Mouse (Mus musculus): ENCODE measurements around the gene Ank2. TPM values are rescaled to one million over a fixed set of nuclear protein-coding genes. Genes with fewer than 3 reads are reported as not detected.

Ank2 gene
- polyA plus RNA-seq, 1 experiment from 2014 or later, result 65.3 TPM

GRCm38 (mm10) chr3:127320311-127320710 lies 178.8 kb downstream of the Ank2 start:
- H3K4me1 ChIP-seq (replicated peaks), result no peaks in the 10 kb centered on the region
- H3K27ac ChIP-seq, result no peak overlapping the region
- DNase-seq (ENCODE audit: low spot score), result no peak
- WGBS, result 89% methylated on average over 8 of the region's 8 CpGs
- H3K4me3 ChIP-seq, result no peak overlapping the region
- H3K27me3 ChIP-seq (ENCODE audit: insufficient read depth, poor library complexity, severe bottlenecking), result no peaks in the 10 kb centered on the region
- no peaks in the 10 kb centered on the region for H3K9me3 ChIP-seq
- H3K36me3 ChIP-seq, result no peaks in the 10 kb centered on the region

GRCm38 (mm10) chr3:127317641-127318040 lies 181.5 kb downstream of the Ank2 start:
- Histone ChIP-seq H3K27me3 (ENCODE audit: insufficient read depth, poor library complexity, severe bottlenecking) (no peaks in the 10 kb centered on the region), H3K4me1 (replicated peaks) (no peaks in the 10 kb centered on the region), H3K4me3 (no peak overlapping the region), H3K27ac (no peak overlapping the region), H3K36me3 (no peaks in the 10 kb centered on the region), H3K9me3 (no peaks in the 10 kb centered on the region)
- DNase-seq (ENCODE audit: low spot score), result no peak
- WGBS, result 91% methylated on average over 6 of the region's 6 CpGs

- Histone ChIP-seq H3K4me1 (replicated peaks) (no peaks in the 10 kb centered on the region), H3K27me3 (ENCODE audit: insufficient read depth, poor library complexity, severe bottlenecking) (no peaks in the 10 kb centered on the region), H3K4me3 (no peak overlapping the region), H3K27ac (no peak overlapping the region), H3K9me3 (no peaks in the 10 kb centered on the region), H3K36me3 (no peaks in the 10 kb centered on the region)
- no peak for DNase-seq (ENCODE audit: low spot score)
- WGBS, result 90% methylated on average over 2 of the region's 2 CpGs
Observed at GRCm38 (mm10) chr3:127316717-127317116, 182.4 kb downstream of the Ank2 start.

- WGBS, result 85% methylated on average over 6 of the region's 6 CpGs
- Histone ChIP-seq H3K4me1 (replicated peaks) (no peaks in the 10 kb centered on the region), H3K36me3 (no peaks in the 10 kb centered on the region), H3K9me3 (no peaks in the 10 kb centered on the region), H3K27me3 (ENCODE audit: insufficient read depth, poor library complexity, severe bottlenecking) (no peaks in the 10 kb centered on the region), H3K27ac (no peak overlapping the region), H3K4me3 (no peak overlapping the region)
- no peak for DNase-seq (ENCODE audit: low spot score)
Observed at GRCm38 (mm10) chr3:127311521-127311920, 187.6 kb downstream of the Ank2 start.

GRCm38 (mm10) chr3:127310079-127310478 lies 189.1 kb downstream of the Ank2 start:
- Histone ChIP-seq H3K4me1 (replicated peaks) (no peaks in the 10 kb centered on the region), H3K9me3 (no peaks in the 10 kb centered on the region), H3K4me3 (no peak overlapping the region), H3K36me3 (no peaks in the 10 kb centered on the region), H3K27ac (no peak overlapping the region), H3K27me3 (ENCODE audit: insufficient read depth, poor library complexity, severe bottlenecking) (no peaks in the 10 kb centered on the region)
- 90% methylated on average over 3 of the region's 3 CpGs for WGBS
- no peak for DNase-seq (ENCODE audit: low spot score)

- Histone ChIP-seq H3K9me3 (no peaks in the 10 kb centered on the region), H3K4me3 (no peak overlapping the region), H3K4me1 (replicated peaks) (peaks cover 17% of the 10 kb centered on the region), H3K27ac (no peak overlapping the region), H3K27me3 (ENCODE audit: insufficient read depth, poor library complexity, severe bottlenecking) (no peaks in the 10 kb centered on the region), H3K36me3 (no peaks in the 10 kb centered on the region)
- 44% methylated on average over 6 of the region's 6 CpGs for WGBS
- no peak for DNase-seq (ENCODE audit: low spot score)
Observed at GRCm38 (mm10) chr3:127303957-127304553, 195.1 kb downstream of the Ank2 start.

- Histone ChIP-seq H3K4me3 (no peak overlapping the region), H3K9me3 (no peaks in the 10 kb centered on the region), H3K27me3 (ENCODE audit: insufficient read depth, poor library complexity, severe bottlenecking) (no peaks in the 10 kb centered on the region), H3K27ac (no peak overlapping the region), H3K36me3 (no peaks in the 10 kb centered on the region), H3K4me1 (replicated peaks) (peaks cover 17% of the 10 kb centered on the region)
- WGBS, result 69% methylated on average over 4 of the region's 4 CpGs
- no peak for DNase-seq (ENCODE audit: low spot score)
Observed at GRCm38 (mm10) chr3:127303041-127303440, 196.1 kb downstream of the Ank2 start.

- H3K4me1 ChIP-seq (replicated peaks), result peaks cover 19% of the 10 kb centered on the region
- no peak for DNase-seq (ENCODE audit: low spot score)
- no peaks in the 10 kb centered on the region for H3K9me3 ChIP-seq
- no peak overlapping the region for H3K4me3 ChIP-seq
- no peaks in the 10 kb centered on the region for H3K36me3 ChIP-seq
- H3K27ac ChIP-seq, result no peak overlapping the region
- no peaks in the 10 kb centered on the region for H3K27me3 ChIP-seq (ENCODE audit: insufficient read depth, poor library complexity, severe bottlenecking)
Observed at GRCm38 (mm10) chr3:127300790-127301189, 198.4 kb downstream of the Ank2 start.

- Histone ChIP-seq H3K4me1 (replicated peaks) (peaks cover 32% of the 10 kb centered on the region), H3K36me3 (no peaks in the 10 kb centered on the region), H3K4me3 (no peak overlapping the region), H3K27me3 (ENCODE audit: insufficient read depth, poor library complexity, severe bottlenecking) (no peaks in the 10 kb centered on the region), H3K9me3 (no peaks in the 10 kb centered on the region), H3K27ac (peak overlapping the region; percentile 87)
- DNase-seq (ENCODE audit: low spot score), result no peak
- WGBS, result 83% methylated on average over 6 of the region's 6 CpGs
Observed at GRCm38 (mm10) chr3:127295921-127296320, 203.2 kb downstream of the Ank2 start.

GRCm38 (mm10) chr3:127294610-127295349 lies 204.4 kb downstream of the Ank2 start:
- Histone ChIP-seq H3K4me3 (no peak overlapping the region), H3K9me3 (no peaks in the 10 kb centered on the region), H3K4me1 (replicated peaks) (peaks cover 29% of the 10 kb centered on the region), H3K27me3 (ENCODE audit: insufficient read depth, poor library complexity, severe bottlenecking) (no peaks in the 10 kb centered on the region), H3K27ac (peak overlapping the region; percentile 87), H3K36me3 (no peaks in the 10 kb centered on the region)
- 77% methylated on average over 9 of the region's 9 CpGs for WGBS
- no peak for DNase-seq (ENCODE audit: low spot score)

GRCm38 (mm10) chr3:127294079-127294478 lies 205.1 kb downstream of the Ank2 start:
- H3K36me3 ChIP-seq, result no peaks in the 10 kb centered on the region
- no peaks in the 10 kb centered on the region for H3K9me3 ChIP-seq
- WGBS, result 47% methylated on average over 14 of the region's 14 CpGs
- DNase-seq (ENCODE audit: low spot score), result peak; percentile 73
- H3K27ac ChIP-seq, result peak overlapping the region; percentile 87
- no peaks in the 10 kb centered on the region for H3K27me3 ChIP-seq (ENCODE audit: insufficient read depth, poor library complexity, severe bottlenecking)
- peaks cover 29% of the 10 kb centered on the region for H3K4me1 ChIP-seq (replicated peaks)
- no peak overlapping the region for H3K4me3 ChIP-seq

- WGBS, result 71% methylated on average over 9 of the region's 9 CpGs
- no peaks in the 10 kb centered on the region for H3K9me3 ChIP-seq
- H3K27ac ChIP-seq, result peak overlapping the region; percentile 87
- no peaks in the 10 kb centered on the region for H3K36me3 ChIP-seq
- H3K27me3 ChIP-seq (ENCODE audit: insufficient read depth, poor library complexity, severe bottlenecking), result no peaks in the 10 kb centered on the region
- peaks cover 29% of the 10 kb centered on the region for H3K4me1 ChIP-seq (replicated peaks)
- H3K4me3 ChIP-seq, result no peak overlapping the region
- DNase-seq (ENCODE audit: low spot score), result no peak
Observed at GRCm38 (mm10) chr3:127293479-127293874, 205.7 kb downstream of the Ank2 start.

- peaks cover 29% of the 10 kb centered on the region for H3K4me1 ChIP-seq (replicated peaks)
- 91% methylated on average over 10 of the region's 10 CpGs for WGBS
- DNase-seq (ENCODE audit: low spot score), result no peak
- H3K9me3 ChIP-seq, result no peaks in the 10 kb centered on the region
- H3K4me3 ChIP-seq, result no peak overlapping the region
- no peaks in the 10 kb centered on the region for H3K27me3 ChIP-seq (ENCODE audit: insufficient read depth, poor library complexity, severe bottlenecking)
- H3K27ac ChIP-seq, result peak overlapping the region; percentile 87
- no peaks in the 10 kb centered on the region for H3K36me3 ChIP-seq
Observed at GRCm38 (mm10) chr3:127292864-127293478, 206.2 kb downstream of the Ank2 start.

Measured in hindbrain, embryonic 10.5 days (tissue).